Mouse (Mus musculus): ENCODE data around the gene Tenm3. TPM values are rescaled to one million over a fixed set of nuclear protein-coding genes. Genes with fewer than 3 reads are reported as not detected.

Tenm3 gene
- total RNA-seq, 2 experiments from 2014 or later = 4.5 to 8.0 TPM

- no peak for DNase-seq
These were observed 393.1 kb downstream of the Tenm3 start for GRCm38 (mm10) chr8:48450397-48451246.

DNA sequence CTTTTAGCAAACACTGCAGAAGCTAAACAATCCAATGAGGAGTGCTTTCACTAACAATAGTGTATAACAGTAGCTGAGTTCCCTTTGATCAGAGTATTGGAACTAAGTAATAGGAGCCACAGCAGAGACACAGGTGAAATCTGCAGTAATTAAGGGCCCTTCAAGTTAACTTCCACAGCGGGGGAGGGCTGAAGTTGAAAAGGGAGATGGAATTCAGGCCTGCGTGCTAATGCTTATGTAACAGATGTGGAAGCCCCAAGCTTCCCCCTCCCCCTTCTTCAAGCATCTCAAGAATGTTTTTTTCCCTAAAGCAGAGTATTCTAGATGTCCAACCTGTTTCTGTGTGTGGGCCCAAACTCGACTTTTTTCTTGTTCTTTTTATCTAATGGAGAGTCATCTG is 394.1 kb downstream of the Tenm3 start:
- DNase-seq = no peak

- DNase-seq = no peak
These were observed 398.1 kb downstream of the Tenm3 start for GRCm38 (mm10) chr8:48445690-48446089.

- no peak for DNase-seq
These were observed 404.3 kb downstream of the Tenm3 start for GRCm38 (mm10) chr8:48439491-48439890.

DNA sequence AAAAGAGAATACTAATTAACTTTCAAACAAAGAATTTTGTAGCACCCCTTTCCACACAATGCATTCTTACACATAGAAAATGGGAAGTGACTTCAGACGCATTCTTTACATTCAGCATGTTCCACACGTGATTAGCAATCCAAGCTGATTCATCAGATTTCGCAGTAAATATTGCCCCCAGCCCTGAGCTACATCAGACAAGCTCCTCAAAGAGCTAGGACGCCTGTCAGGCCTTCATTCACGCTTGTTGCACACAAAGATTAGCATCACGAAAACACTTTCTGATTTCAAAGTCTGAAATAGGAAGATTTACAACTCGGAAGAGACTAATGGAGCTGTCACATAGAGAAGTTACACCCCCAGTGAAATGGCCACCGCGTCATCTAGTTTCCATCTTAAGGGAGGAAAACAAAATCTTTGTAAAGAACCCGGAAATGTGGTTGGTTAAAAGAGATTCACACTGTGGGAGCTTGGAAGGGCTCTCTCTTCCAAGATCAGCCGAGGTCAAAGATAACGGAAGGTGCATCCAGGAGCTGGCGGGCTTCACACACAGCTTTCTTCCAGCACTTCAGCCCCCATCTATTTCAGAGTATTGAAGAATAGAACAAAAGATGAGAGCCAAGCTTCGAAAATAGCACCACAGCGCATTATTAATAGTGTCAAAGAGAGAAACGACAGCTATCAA is 406.1 kb downstream of the Tenm3 start:
- DNase-seq = no peak

DNA sequence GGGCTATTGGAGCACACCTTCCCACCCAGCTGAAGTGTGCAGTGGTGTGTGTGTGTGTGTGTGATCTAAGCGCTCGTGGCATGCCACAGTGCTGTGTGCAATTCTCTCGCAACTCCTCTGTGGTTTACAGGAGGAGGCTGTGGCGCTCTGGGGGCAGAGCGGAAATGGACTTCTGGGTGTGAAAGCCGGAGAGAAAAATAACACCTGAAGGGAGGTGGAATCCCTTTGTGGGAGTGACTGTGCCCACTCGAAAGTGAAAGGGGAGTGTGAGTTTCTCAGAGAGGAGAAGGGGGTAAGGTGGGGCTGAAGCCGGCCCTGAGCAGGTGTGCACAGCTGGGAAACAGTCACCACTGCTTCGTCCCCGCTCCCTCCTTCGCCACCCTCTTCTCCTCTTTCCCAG is 418.6 kb downstream of the Tenm3 start:
- DNase-seq = no peak

GRCm38 (mm10) chr8:48417714-48418113 is 426.0 kb downstream of the Tenm3 start:
- DNase-seq = no peak

- DNase-seq = no peak
These were observed 432.8 kb downstream of the Tenm3 start for GRCm38 (mm10) chr8:48410916-48411315.

GRCm38 (mm10) chr8:48400572-48400972 is 443.2 kb downstream of the Tenm3 start:
- no peak for DNase-seq

DNA sequence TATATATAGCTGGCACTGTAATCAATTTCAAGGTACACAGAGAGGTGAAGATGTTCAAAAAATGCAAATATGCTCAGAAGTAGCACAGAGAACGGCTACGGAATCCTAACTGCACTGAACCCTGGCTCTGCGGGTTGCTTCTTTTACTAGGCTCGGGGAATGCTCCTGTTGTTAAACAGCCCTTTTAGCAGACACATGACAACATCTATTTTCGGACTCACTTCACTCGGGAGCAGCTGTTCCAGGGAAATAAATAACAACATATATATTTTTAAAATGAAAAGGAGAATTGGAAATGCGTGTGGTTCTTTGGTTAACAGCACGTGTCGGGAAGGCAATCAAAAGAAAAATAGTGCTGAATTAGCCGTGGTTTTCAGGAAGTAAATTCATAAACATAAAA is 457.9 kb downstream of the Tenm3 start:
- DNase-seq = no peak

DNA sequence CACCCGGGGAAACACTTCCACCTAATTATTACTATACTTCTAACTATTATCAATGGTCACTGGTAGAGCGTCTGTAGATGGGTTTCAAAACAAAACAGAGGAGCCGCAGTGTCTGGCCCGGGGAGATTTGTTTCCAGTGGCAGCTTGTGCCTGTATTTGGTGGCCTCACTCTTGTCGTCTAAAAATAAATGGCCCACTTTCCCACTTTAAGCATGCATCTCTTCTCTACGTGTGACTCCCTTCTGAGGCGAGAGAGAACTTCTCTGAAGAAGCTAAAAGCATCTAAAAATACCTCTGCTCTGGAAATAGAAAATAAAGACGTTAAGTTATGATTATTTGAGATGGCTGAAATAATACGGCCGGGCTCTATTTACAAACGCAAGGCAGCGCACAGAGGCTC is 463.7 kb downstream of the Tenm3 start:
- DNase-seq = no peak

DNA sequence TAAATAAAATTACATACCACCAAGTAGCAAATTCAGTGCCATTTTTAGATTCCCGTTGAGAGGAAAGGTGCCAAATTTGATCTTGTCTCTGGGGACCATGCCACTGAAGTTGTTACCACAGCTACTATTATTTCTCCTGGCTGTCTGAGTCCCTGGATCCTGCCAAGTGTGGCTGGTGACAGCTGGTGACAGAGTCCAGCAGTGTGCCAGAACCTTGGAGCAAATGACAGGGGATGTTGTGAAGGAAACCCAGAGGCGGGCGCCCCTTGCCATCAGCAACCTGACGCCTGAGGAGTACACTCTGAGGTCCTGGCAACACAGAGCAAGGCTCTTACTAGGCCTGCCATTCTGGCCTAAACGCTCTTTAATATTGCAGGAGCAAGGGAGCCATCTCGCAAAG is 467.0 kb downstream of the Tenm3 start:
- peak; percentile 84 for DNase-seq

- DNase-seq = no peak
These were observed 468.6 kb downstream of the Tenm3 start for GRCm38 (mm10) chr8:48375183-48375582.

- DNase-seq = no peak
These were observed 470.3 kb downstream of the Tenm3 start for GRCm38 (mm10) chr8:48373404-48373803.

DNA sequence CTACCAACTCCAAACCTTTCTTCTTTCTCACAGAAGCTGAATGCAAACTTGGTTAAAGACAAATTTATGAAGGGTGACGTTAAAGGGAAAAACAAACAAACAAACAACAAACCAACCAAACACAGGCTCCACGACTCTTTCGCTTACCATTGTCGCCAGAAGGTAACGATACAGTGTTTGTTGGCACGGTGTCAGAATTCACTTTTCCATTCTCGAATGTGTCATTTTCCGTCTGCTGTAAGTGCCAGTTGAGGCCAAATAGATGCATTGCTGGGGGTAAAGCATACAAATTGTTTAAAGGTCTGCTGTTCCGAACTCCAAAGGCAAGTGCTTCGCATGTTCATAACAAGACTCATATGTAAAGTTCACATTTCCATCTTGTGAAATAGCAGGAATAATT is 476.6 kb downstream of the Tenm3 start:
- no peak for DNase-seq

GRCm38 (mm10) chr8:48356849-48357248 is 486.9 kb downstream of the Tenm3 start:
- no peak for DNase-seq

DNA sequence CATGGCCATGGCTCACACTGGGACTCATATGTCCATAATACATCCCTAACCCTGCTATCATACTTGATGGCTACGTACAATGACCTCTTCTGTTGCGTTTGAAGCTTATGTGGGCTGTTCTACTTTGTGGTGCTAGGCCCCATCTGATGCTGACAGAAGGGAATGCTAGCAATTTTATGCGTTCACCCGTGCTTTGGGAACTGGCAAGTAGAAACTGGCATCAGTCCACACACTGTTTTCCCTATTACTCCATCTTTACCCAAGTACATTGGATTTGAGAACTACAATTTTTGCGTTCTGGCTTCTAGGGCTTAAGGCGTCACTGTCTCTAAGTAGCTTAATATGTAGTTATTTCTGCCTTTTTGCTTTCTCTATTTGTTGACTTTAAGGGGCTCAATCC is 490.3 kb downstream of the Tenm3 start:
- no peak for DNase-seq

- DNase-seq = no peak
These were observed 494.9 kb downstream of the Tenm3 start for GRCm38 (mm10) chr8:48348901-48349300.

DNA sequence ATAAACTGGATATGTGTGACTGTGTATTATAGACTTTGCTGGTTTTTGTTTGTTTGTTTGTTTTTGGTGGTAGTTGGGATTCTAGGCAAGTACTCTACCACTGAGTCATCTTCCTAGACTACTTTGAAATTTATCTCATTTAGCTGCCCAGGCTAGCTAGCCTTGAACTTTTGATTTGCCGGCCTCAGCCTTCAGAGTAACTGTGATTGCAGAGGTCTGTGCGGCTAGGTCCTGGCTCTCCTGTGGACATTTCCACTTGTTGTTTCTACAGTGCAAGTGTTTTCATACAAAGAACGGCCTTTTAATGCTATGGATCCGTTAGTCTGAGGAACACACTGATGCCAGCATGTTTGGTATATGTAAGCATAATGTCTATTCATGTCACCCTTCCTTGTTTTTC is 495.4 kb downstream of the Tenm3 start:
- DNase-seq = no peak

GRCm38 (mm10) chr8:48343067-48343420 is 500.7 kb downstream of the Tenm3 start:
- no peak for DNase-seq

GRCm38 (mm10) chr8:48342321-48343066 is 501.3 kb downstream of the Tenm3 start:
- no peak for DNase-seq

GRCm38 (mm10) chr8:48341692-48342091 is 502.1 kb downstream of the Tenm3 start:
- DNase-seq = no peak

- no peak for DNase-seq
These were observed 502.5 kb downstream of the Tenm3 start for GRCm38 (mm10) chr8:48341276-48341675.

Data from gastrocnemius, postnatal 25 days (tissue).